27 mouse cellular contexts compared by ENCODE assay signal in the genomic region with DNA sequence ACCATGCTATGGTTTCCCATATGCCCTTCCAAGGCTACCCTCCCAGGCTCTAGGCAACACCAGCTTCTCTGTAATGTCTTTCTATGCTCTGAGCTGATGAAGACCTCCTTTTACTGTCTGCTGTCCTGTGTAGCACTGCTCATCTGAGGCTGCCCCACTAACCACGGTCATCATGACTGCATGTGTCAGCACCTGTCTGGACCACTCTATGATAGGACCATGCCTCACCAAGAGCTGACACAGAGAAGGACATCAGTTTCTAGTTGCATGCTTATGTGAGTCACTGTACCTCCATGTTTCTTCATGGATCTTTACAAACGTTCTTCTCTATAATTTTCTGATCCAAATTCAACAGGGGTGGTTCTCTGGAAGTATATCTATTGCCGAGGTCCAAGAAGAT. TPM values are rescaled to one million over a fixed set of nuclear protein-coding genes. Genes with fewer than 3 reads are reported as not detected.
DNase-seq lines count a peak whose midpoint lies in the region; ATAC-seq and TF ChIP-seq lines count a peak whose summit lies in the region.
"Had no signal": no experiment of that assay in that cellular context is flagged by ENCODE, and none has a peak within 500 bp of the region (broad histone marks: within the 10 kb centered on the region; RNA-seq: fewer than 3 reads in every experiment).

No protein-coding gene starts in this region.

- H3K9ac ChIP-seq in liver, embryonic 12.5 days: no peak overlapping the region
- H3K9ac ChIP-seq in liver, postnatal 0 days (replicated peaks): no peak overlapping the region
- H3K9ac ChIP-seq: embryonic facial prominence, embryonic 13.5 days; embryonic facial prominence, embryonic 15.5 days; forebrain, embryonic 13.5 days; forebrain, embryonic 15.5 days; forebrain, postnatal 0 days had no signal

- no peak for TF ChIP-seq POLR2A in thymus, adult 2 months (IDR thresholded peaks at IDR 0.05; ENCODE audit: control insufficient read depth, extremely low read depth, insufficient read depth, low read length, poor library complexity)
- TF ChIP-seq POLR2A in embryonic fibroblast, embryonic 13.5 days (IDR thresholded peaks at IDR 0.05; ENCODE audit: low read depth, low read length): no peak

- no peak for ATAC-seq in liver, embryonic 12.5 days
- ATAC-seq in liver, postnatal 0 days: no peak
- ATAC-seq: CD4-positive, CD25-positive, alpha-beta regulatory T cell, adult 4 months; forebrain, embryonic 13.5 days; forebrain, embryonic 15.5 days; forebrain, postnatal 0 days; Patski had no signal

- H3K27me3 ChIP-seq in heart, embryonic 10.5 days (ENCODE audit: insufficient read depth, poor library complexity, severe bottlenecking): peaks cover 15% of the 10 kb centered on the region
- H3K27me3 ChIP-seq in liver, embryonic 12.5 days (replicated peaks): peaks cover 10% of the 10 kb centered on the region
- peaks cover 6% of the 10 kb centered on the region; the same call in 1 of the 2 replicates for H3K27me3 ChIP-seq in liver, postnatal 0 days (ENCODE audit: insufficient read depth, low read length)
- H3K27me3 ChIP-seq in thymus, adult 2 months (ENCODE audit: control insufficient read depth, insufficient read depth, low read length): no peaks in the 10 kb centered on the region
- H3K27me3 ChIP-seq: CH12.LX; forebrain, embryonic 15.5 days; Patski had no signal

- H3K36me3 ChIP-seq in heart, embryonic 10.5 days: no peaks in the 10 kb centered on the region
- no peaks in the 10 kb centered on the region for H3K36me3 ChIP-seq in liver, embryonic 12.5 days
- H3K36me3 ChIP-seq in liver, postnatal 0 days (replicated peaks; ENCODE audit: insufficient read depth, low read length): no peaks in the 10 kb centered on the region
- H3K36me3 ChIP-seq in thymus, adult 2 months (ENCODE audit: control insufficient read depth, insufficient read depth, low read length): no peaks in the 10 kb centered on the region
- H3K36me3 ChIP-seq: embryonic facial prominence, embryonic 13.5 days; embryonic facial prominence, embryonic 15.5 days; forebrain, embryonic 15.5 days; G1E had no signal

- TF ChIP-seq CTCF in liver, postnatal 0 days (IDR thresholded peaks at IDR 0.05; ENCODE audit: low read depth): no peak
- no peak for TF ChIP-seq CTCF in thymus, adult 2 months (IDR thresholded peaks at IDR 0.05; ENCODE audit: borderline replicate concordance, control insufficient read depth, extremely low read depth, insufficient read depth, low read length, poor library complexity)
- no peak for TF ChIP-seq CTCF in embryonic fibroblast, embryonic 13.5 days (IDR thresholded peaks at IDR 0.05; ENCODE audit: borderline replicate concordance, insufficient read depth, low read length)

- no peak for TF ChIP-seq EP300 in liver, postnatal 0 days (IDR thresholded peaks at IDR 0.05; ENCODE audit: low read depth)

- no peak overlapping the region for H3K4me2 ChIP-seq in liver, embryonic 12.5 days
- no peak overlapping the region for H3K4me2 ChIP-seq in liver, postnatal 0 days (ENCODE audit: low read depth, low read length)
- H3K4me2 ChIP-seq: embryonic facial prominence, embryonic 13.5 days; embryonic facial prominence, embryonic 15.5 days; forebrain, embryonic 13.5 days; forebrain, embryonic 15.5 days had no signal

- H3K9me3 ChIP-seq in heart, embryonic 10.5 days: no peaks in the 10 kb centered on the region
- no peaks in the 10 kb centered on the region for H3K9me3 ChIP-seq in liver, embryonic 12.5 days (replicated peaks)
- no peaks in the 10 kb centered on the region for H3K9me3 ChIP-seq in liver, postnatal 0 days (ENCODE audit: low read length)
- H3K9me3 ChIP-seq: embryonic facial prominence, embryonic 13.5 days; embryonic facial prominence, embryonic 15.5 days; forebrain, embryonic 13.5 days; forebrain, embryonic 15.5 days had no signal

- no peak overlapping the region for H3K4me3 ChIP-seq in heart, embryonic 10.5 days
- H3K4me3 ChIP-seq in liver, embryonic 12.5 days: no peak overlapping the region
- H3K4me3 ChIP-seq in liver, postnatal 0 days (ENCODE audit: low read depth, low read length): no peak overlapping the region
- H3K4me3 ChIP-seq in thymus, adult 2 months (ENCODE audit: control insufficient read depth, insufficient read depth, low read length): peak overlapping the region; percentile 30; the same call in 1 of the 2 replicates
- no peak overlapping the region for H3K4me3 ChIP-seq in embryonic fibroblast, embryonic 13.5 days (ENCODE audit: insufficient read depth, low read length)
- H3K4me3 ChIP-seq: embryonic facial prominence, embryonic 13.5 days; embryonic facial prominence, embryonic 15.5 days; forebrain, embryonic 13.5 days; forebrain, embryonic 15.5 days had no signal

- peak; percentile 27 for DNase-seq in heart, embryonic 10.5 days (ENCODE audit: low spot score)
- no peak for DNase-seq in heart, adult 9 months (ENCODE audit: low spot score in 2 of 2)
- no peak for DNase-seq in liver, postnatal 0 days
- no peak for DNase-seq in thymus, adult 2 months
- no peak for DNase-seq in thymus, postnatal 25 days
- no peak for DNase-seq in gastrocnemius, postnatal 25 days
- DNase-seq: adrenal gland, adult 2 months; adrenal gland, postnatal 10 days; adrenal gland, postnatal 25 days; cerebellum, adult 11 months; cerebellum, adult 18-20 months; cerebellum, adult 8-10 months; cerebellum, adult 9-11 months; cerebellum, postnatal 14 days; cerebellum, postnatal 36 days; embryo, embryonic 11 days; forebrain, postnatal 0 days had no signal

- peaks cover 26% of the 10 kb centered on the region for H3K4me1 ChIP-seq in heart, embryonic 10.5 days
- no peaks in the 10 kb centered on the region; the same call in 1 of the 2 replicates for H3K4me1 ChIP-seq in liver, embryonic 12.5 days
- H3K4me1 ChIP-seq in liver, postnatal 0 days (ENCODE audit: insufficient read depth): no peaks in the 10 kb centered on the region; the same call in 1 of the 2 replicates
- 0 out of 2 replicates have a peak, but pooled peaks cover 3% of the 10 kb centered on the region for H3K4me1 ChIP-seq in thymus, adult 2 months (replicated peaks; ENCODE audit: control insufficient read depth, insufficient read depth, low read length)
- peaks cover 18% of the 10 kb centered on the region for H3K4me1 ChIP-seq in embryonic fibroblast, embryonic 13.5 days (ENCODE audit: control insufficient read depth, insufficient read depth, low read length)

- 71% methylated on average over 3 of the region's 3 CpGs for WGBS in heart, embryonic 10.5 days
- WGBS in liver, embryonic 12.5 days (ENCODE audit: insufficient replicate concordance): 56% methylated on average over 3 of the region's 3 CpGs
- WGBS in liver, postnatal 0 days (ENCODE audit: insufficient replicate concordance): 71% methylated on average over 3 of the region's 3 CpGs
- 88% methylated on average over 3 of the region's 3 CpGs for WGBS in thymus, adult 2 months

- no peak overlapping the region for H3K27ac ChIP-seq in heart, embryonic 10.5 days
- 0 out of 2 replicates have a peak overlapping the region, but pooled peaks have one; percentile 1 for H3K27ac ChIP-seq in liver, embryonic 12.5 days
- no peak overlapping the region for H3K27ac ChIP-seq in liver, postnatal 0 days (ENCODE audit: low read depth)
- peak overlapping the region; percentile 67 for H3K27ac ChIP-seq in thymus, adult 2 months (ENCODE audit: control insufficient read depth, insufficient read depth, low read length)
- H3K27ac ChIP-seq in embryonic fibroblast, embryonic 13.5 days (ENCODE audit: insufficient read depth, low read length): peak overlapping the region; percentile 56
- H3K27ac ChIP-seq: embryonic facial prominence, embryonic 13.5 days; embryonic facial prominence, embryonic 15.5 days; forebrain, embryonic 13.5 days; forebrain, embryonic 15.5 days had no signal

RNA-seq across cellular contexts. Expression of a gene that starts 1.2 kb away (rescaled TPM):
- 4.3 and 9.6 TPM in 2 replicates for polyA plus RNA-seq in heart, embryonic 10.5 days (2016; fragmentation: Nextera tagmentation; extraction: Ambion mirVana)
- polyA plus RNA-seq in liver, embryonic 12.5 days (2016; fragmentation: Nextera tagmentation; extraction: Ambion mirVana): 6.4 and 6.5 TPM in 2 replicates
- polyA plus RNA-seq in liver, postnatal 0 days (2015; fragmentation: Nextera tagmentation; extraction: Ambion mirVana): 0.93 and 1.1 TPM in 2 replicates
- 28.4 and 29.0 TPM in 2 replicates for polyA plus RNA-seq in thymus, adult 2 months (2012; rRNA removed)
- 76.7 and 104 TPM in 2 replicates for polyA plus RNA-seq in embryonic fibroblast, embryonic 13.5 days (2011; ENCODE audit: insufficient read length, low read depth, missing spikeins)
- total RNA-seq in gastrocnemius, postnatal 25 days (2021): 1 to 10 TPM; 1.9 to 2.8 TPM
- total RNA-seq: CH12.LX had no signal
- polyA plus RNA-seq: G1E had no signal

Comparison
In these comparisons a context has a peak if more than half of its experiments do, and no peak if none do; other contexts are left out.
1. H3K27ac ChIP-seq: peak in liver, embryonic 12.5 days (single experiment), thymus, adult 2 months (single experiment) and embryonic fibroblast, embryonic 13.5 days (single experiment); none in heart, embryonic 10.5 days (single experiment) and liver, postnatal 0 days (single experiment).